Mouse (Mus musculus) gastrocnemius, postnatal 36 days (tissue): ENCODE measurements around the gene Matk. TPM values are rescaled to one million over a fixed set of nuclear protein-coding genes. Genes with fewer than 3 reads are reported as not detected.
A peak's percentile ranks its signal among the peaks of the same experiment; 100 is the strongest.

ENCODE experiments used
- DNase-seq, 2 experiments: peaks; one replicate each; pipeline ENCODE4 v3.0.0; 2022
- intact Hi-C: fragments of 180-260 bp; cut with DNase I; formaldehyde crosslinking; loops from one replicate; pipeline ENCODE4 v1.15.1; 2025
- microRNA-seq, 2 experiments: library from miRNA; unstranded; fragments of <30 nt; microRNA quantifications; one replicate each; pipeline ENCODE4 v1.2.0; 2021
- total RNA-seq, 2 experiments: library from RNA; stranded (reverse); gene quantifications; 2 replicates each; pipeline ENCODE4 v1.2.3; 2021

The Matk gene
- total RNA-seq, 2 experiments from 2014 or later: 0.22 TPM; not detected in 1

GRCm38 (mm10) chr10:81299585-81300351 lies 47.0 kb downstream of the Matk start:
- DNase-seq: no peak
- intact Hi-C loops: no loop called here

GRCm38 (mm10) chr10:81300352-81300907 lies 47.7 kb downstream of the Matk start:
- intact Hi-C loops: no loop called here

GRCm38 (mm10) chr10:81301321-81301720 lies 48.6 kb downstream of the Matk start:
- intact Hi-C loops: no loop called here
- no peak for DNase-seq

More at GRCm38 (mm10) chr10:81300352-81300907, 47.7 kb downstream of the Matk start:
- no peak for DNase-seq

GRCm38 (mm10) chr10:81302288-81302687 lies 49.6 kb downstream of the Matk start:
- DNase-seq: no peak
- intact Hi-C loops: no loop called here

- no peak for DNase-seq
- intact Hi-C loops: no loop called here
Observed at GRCm38 (mm10) chr10:81302781-81303218, 50.1 kb downstream of the Matk start.

GRCm38 (mm10) chr10:81303258-81303657 lies 50.5 kb downstream of the Matk start:
- intact Hi-C loops: no loop called here
- DNase-seq: no peak

GRCm38 (mm10) chr10:81303761-81304160 lies 51.0 kb downstream of the Matk start:
- no peak for DNase-seq
- intact Hi-C loops: loop anchor here (2.0 kb wide), 1 partner anchor 15 kb away; no protein-coding TSS in a partner anchor

- peak in 1 of 2 experiments; percentile 59 for DNase-seq
- intact Hi-C loops: loop anchor here (2.0 kb wide), 1 partner anchor 16 kb away; no protein-coding TSS in a partner anchor
Observed at GRCm38 (mm10) chr10:81304597-81305238, 52.0 kb downstream of the Matk start.

- intact Hi-C loops: loop anchor here (2.0 kb wide), 1 partner anchor 17 kb away; no protein-coding TSS in a partner anchor
- no peak for DNase-seq
Observed at GRCm38 (mm10) chr10:81305663-81306062, 52.9 kb downstream of the Matk start.

- intact Hi-C loops: no loop called here
- DNase-seq: no peak
Observed at GRCm38 (mm10) chr10:81306173-81306668, 53.5 kb downstream of the Matk start.

- no peak for DNase-seq
- intact Hi-C loops: no loop called here
Observed at GRCm38 (mm10) chr10:81306837-81307682, 54.3 kb downstream of the Matk start.

GRCm38 (mm10) chr10:81309571-81309970 lies 56.8 kb downstream of the Matk start:
- intact Hi-C loops: no loop called here
- DNase-seq: no peak

Small RNAs within 50 kb of the gene (microRNA-seq; reads per million reads assigned to microRNA genes)
- gene Mir3057: 3.7 to 7.2 reads per million in 2 experiments

Other genes with a start within 250 kb of the Matk start
- gene Gng7, start 238.0 kb upstream of the Matk start, total RNA-seq: under 1 TPM; 0.57 to 0.64 TPM
- gene Diras1, start 227.3 kb upstream of the Matk start, total RNA-seq: under 1 TPM in 1 of 2 experiments, not detected in 1; 0.08 TPM
- gene Slc39a3, start 215.5 kb upstream of the Matk start, total RNA-seq: 10 to 100 TPM; 11.7 to 12.0 TPM
- 10 to 100 TPM; 86.2 to 89.5 TPM for gene Sgta, start 192.8 kb upstream of the Matk start, total RNA-seq
- gene Thop1, start 182.9 kb upstream of the Matk start, total RNA-seq: 10 to 100 TPM; 20.3 to 24.9 TPM
- gene Creb3l3, start 154.1 kb upstream of the Matk start, total RNA-seq: under 1 TPM in 1 of 2 experiments, not detected in 1; 0.23 TPM
- gene Map2k2, start 147.0 kb upstream of the Matk start, total RNA-seq: 100 to 1,000 TPM; 160 to 174 TPM
- 10 to 100 TPM; 22.4 to 27.8 TPM for gene Zbtb7a, start 117.7 kb upstream of the Matk start, total RNA-seq
- gene Pias4, start 85.0 kb upstream of the Matk start, total RNA-seq: 10 to 100 TPM; 14.0 to 16.3 TPM
- 100 to 1,000 TPM; 880 to 957 TPM for gene Eef2, start 76.3 kb upstream of the Matk start, total RNA-seq
- gene Dapk3, start 69.9 kb upstream of the Matk start, total RNA-seq: 10 to 100 TPM; 21.1 to 23.9 TPM
- not detected for gene 4930442H23Rik, start 69.1 kb upstream of the Matk start, total RNA-seq
- gene Nmrk2, start 50.9 kb upstream of the Matk start, total RNA-seq: 10 to 100 TPM; 44.9 to 76.8 TPM
- gene Atcay, start 22.1 kb upstream of the Matk start, total RNA-seq: not detected
- 1 to 10 TPM; 1.9 TPM for gene Zfr2, start 19.8 kb upstream of the Matk start, total RNA-seq
- gene Mrpl54, start 14.0 kb downstream of the Matk start, total RNA-seq: 10 to 100 TPM; 90.6 to 91.0 TPM
- gene Apba3, start 14.0 kb downstream of the Matk start, total RNA-seq: 100 to 1,000 TPM in 1 of 2 experiments, 10 to 100 TPM in 1; 98.5 to 102 TPM
- not detected for gene Tjp3, start 38.6 kb downstream of the Matk start, total RNA-seq
- gene Pip5k1c, start 40.0 kb downstream of the Matk start, total RNA-seq: 10 to 100 TPM; 21.4 to 23.2 TPM
- gene Cactin, start 68.2 kb downstream of the Matk start, total RNA-seq: 10 to 100 TPM in 1 of 2 experiments, 1 to 10 TPM in 1; 7.6 to 10.2 TPM
- gene Tbxa2r, start 75.8 kb downstream of the Matk start, total RNA-seq: under 1 TPM; 0.87 to 0.99 TPM
- gene Gipc3, start 90.3 kb downstream of the Matk start, total RNA-seq: 1 to 10 TPM; 1.1 to 1.3 TPM
- gene Hmg20b, start 97.5 kb downstream of the Matk start, total RNA-seq: 10 to 100 TPM; 19.7 to 20.9 TPM
- 1 to 10 TPM; 2.2 to 2.6 TPM for gene Mfsd12, start 104.6 kb downstream of the Matk start, total RNA-seq
- under 1 TPM; 0.37 to 0.41 TPM for gene 4930404N11Rik, start 112.9 kb downstream of the Matk start, total RNA-seq
- 10 to 100 TPM; 14.2 to 15.9 TPM for gene Fzr1, start 125.6 kb downstream of the Matk start, total RNA-seq
- 10 to 100 TPM; 36.5 to 42.5 TPM for gene Dohh, start 131.5 kb downstream of the Matk start, total RNA-seq
- 1 to 10 TPM in 1 of 2 experiments, under 1 TPM in 1; 0.89 to 1.2 TPM for gene Gm48551, start 131.5 kb downstream of the Matk start, total RNA-seq
- gene Gm48552, start 136.1 kb downstream of the Matk start, total RNA-seq: under 1 TPM; 0.59 to 0.77 TPM
- gene Smim24, start 140.1 kb downstream of the Matk start, total RNA-seq: under 1 TPM; 0.37 to 0.38 TPM
- gene Nfic, start 202.7 kb downstream of the Matk start, total RNA-seq: 100 to 1,000 TPM; 219 to 237 TPM
- not detected for gene Celf5, start 229.8 kb downstream of the Matk start, total RNA-seq
- gene Ncln, start 243.5 kb downstream of the Matk start, total RNA-seq: 10 to 100 TPM; 42.1 to 44.9 TPM
- gene S1pr4, start 247.2 kb downstream of the Matk start, total RNA-seq: 1 to 10 TPM in 1 of 2 experiments, under 1 TPM in 1; 0.46 to 1.5 TPM